Mouse (Mus musculus) gonadal fat pad, adult 2 months (tissue): ENCODE results near the gene Hmcn1. TPM values are rescaled to one million over a fixed set of nuclear protein-coding genes. Genes with fewer than 3 reads are reported as not detected.

Source experiments
- DNase-seq: peaks from one replicate; pipeline ENCODE4 v3.0.0-alpha.2; 2012; ENCODE audit warnings: low read depth
- polyA plus RNA-seq: library from polyadenylated mRNA; depleted of rRNA; stranded (reverse); fragments of >200 nt; gene quantifications from 2 replicates; pipeline ENCODE4 v1.2.3, GENCODE M21; 2012

Gene Hmcn1
- polyA plus RNA-seq, 1 experiment: 3.0 TPM

DNA sequence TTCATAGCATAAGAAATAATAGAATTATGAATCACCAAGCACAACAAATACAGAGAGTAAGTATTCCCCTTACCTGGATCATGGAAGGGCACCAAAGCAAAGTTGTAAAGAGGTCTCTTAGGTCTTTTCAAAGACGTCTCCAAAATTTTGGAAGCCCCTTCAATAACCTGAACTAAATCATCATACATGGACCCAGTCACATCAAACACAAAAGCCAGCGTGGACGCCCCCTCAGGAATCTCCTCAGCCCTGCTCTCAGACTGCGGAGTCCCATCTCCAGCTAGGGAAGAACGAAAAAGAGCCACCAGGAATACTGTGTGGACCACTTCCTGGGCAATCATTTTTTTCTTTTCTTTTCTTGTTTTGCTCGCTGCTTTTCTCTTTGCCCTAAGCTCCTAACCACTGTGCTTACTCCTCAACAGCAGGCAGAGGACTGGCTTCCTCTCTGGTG, 499 bp downstream of the Hmcn1 start:
- DNase-seq: no peak

DNA sequence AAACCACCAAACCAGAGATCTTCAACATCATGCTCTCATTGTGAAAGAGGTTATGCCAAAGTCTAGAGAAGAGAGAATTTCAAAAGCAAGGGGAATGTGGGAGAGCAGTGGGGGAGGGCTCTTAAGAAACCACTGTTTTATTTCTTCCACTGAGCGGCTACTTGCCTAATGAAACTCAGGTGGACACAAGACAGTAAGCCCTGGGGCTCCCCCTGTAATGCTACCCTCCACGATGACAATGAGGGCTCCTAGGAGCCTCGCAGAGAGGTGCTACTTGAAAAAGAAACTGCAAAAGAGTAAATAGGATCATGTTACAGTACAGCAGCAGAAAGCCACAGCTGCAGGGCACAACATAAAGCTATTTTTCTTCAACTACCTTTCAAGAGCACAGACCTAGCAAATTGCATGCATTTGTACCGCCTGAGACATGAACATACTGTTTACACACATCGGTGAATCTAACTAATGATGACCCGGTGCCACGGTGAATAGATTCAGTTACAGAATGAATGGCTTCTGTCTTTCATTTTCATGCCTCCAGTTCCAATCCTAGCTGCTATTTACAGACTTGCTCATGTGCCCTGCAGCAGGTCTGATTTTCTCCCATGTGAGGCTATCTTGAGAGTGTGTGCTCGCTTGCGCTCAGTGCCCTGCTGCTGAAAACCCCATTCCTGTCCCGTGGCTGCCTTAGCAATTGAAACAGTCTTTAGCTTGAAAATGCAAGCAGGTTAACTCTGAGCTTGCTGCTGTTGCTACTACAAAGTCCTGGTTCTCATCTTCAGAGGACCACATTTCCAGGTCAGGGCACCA, 1.3 kb downstream of the Hmcn1 start:
- no peak for DNase-seq

DNA sequence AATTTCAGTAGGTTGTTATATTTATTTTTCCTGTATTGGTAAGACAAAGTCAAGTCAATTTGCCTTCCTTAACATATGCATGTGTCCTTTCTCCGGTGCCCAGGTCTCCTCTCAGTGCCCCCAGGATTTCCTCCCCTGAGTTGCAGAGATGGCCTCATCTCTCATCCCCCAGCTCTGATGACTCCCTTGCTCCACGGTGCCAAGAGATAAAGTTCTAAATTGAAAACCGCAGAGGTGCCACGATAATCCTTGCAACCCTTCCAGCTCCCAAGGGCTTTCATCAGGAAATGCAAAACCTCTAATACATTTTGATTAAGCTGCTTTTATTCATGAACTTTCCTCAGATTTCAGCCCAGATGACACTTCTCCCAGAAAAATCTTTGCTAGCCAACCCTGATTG, 8.3 kb downstream of the Hmcn1 start:
- DNase-seq: no peak

DNA sequence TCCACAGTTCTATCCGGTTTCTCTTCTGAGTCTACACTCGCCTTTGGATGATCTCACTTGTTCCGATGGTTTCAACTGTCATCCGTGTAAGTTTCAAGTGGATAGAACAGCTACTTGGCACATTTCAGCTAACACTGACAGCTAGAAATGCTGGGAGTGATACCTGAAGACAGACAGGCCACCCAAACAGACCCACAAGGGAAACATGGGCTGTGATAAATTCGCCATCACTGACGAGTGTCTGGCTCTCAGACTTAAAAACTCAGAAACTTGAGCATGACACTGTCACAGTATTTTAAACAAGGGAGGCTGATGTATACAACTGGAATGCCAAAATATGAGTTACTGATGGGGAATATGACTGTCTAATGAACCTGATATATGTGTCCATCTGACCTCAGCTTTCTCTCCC, 9.1 kb downstream of the Hmcn1 start:
- no peak for DNase-seq

DNA sequence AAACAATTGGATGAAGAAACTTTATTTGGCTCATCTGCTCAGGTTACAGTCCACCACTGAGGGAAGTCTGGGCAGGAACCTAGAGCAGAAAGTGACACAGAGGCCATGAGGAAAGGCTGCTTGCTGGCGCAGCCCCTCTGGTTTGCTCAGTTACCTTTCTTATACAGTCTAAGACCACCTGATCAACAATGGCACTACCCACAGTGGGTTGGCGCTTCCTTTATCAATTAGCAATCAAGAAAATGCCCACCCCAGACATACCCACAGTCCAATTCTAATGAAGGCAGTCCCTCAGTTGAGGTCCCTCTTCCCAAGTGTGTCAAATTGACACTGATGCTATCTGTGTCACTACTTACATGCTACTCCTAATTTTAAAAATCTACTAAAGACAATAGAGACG, 14.6 kb downstream of the Hmcn1 start:
- no peak for DNase-seq

DNA sequence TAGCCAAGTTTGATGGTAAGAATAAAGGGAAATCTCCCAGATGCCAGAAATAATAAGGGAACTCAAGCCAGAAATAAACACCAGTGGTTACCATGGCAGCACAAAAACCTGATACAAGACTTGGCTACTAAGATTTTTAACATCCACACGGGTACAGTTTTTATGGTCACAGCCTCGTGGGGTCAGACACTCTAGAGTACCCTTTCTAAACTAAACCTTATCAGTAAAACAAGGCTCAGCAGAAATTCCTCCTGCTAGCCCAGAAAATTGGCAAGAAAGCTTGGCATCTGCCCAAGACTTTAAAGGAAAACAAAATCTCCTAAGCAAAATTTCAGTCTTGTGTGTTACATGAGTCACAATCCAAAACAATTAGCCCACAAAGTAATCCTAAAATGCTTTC, 17.0 kb downstream of the Hmcn1 start:
- no peak for DNase-seq

DNA sequence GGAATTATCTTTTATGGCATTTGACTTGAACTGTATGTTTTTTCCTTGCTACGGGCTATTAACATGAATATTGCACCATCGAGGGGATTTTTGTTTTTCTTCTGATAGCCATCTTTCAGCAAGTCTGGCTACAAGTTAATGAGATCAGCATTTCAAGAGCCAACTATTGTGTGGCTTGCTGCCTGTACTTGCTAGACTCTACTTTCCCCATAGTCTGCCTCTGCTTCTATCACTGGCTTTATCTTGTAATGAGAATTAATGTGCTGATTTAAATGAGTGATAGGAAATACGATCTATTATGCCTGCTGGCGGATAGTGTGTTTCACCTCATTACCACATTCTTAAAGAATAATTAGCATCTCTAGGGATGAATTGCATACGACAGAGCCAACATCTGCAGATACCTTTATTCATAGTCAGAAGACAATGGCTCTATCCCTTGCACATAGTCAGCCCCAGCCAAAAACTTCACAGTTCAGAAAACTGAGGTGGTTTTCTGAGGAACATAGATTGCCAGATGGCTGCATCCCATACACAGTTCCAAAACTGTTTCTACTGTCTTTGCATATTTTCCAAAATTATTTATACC, 33.7 kb downstream of the Hmcn1 start:
- peak; percentile 68 for DNase-seq

DNA sequence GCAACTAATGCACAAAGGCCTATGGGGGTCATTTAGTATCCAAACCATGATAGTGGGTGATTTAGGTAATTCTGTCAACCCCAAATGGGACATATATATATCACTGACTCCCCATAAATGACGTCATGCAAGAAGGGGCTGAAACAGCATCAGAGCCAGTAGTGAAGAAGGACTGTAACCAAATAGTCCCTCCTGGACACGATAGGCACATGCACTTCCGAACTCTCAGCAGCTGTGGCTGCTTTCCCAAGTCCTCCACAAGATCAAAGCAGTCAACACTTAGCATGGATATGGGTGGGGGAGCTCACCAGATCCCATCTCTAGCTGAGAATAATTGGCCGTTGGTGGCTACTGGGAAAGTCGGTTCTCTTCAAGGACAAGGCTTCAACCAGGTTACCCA, 42.2 kb downstream of the Hmcn1 start:
- no peak for DNase-seq

DNA sequence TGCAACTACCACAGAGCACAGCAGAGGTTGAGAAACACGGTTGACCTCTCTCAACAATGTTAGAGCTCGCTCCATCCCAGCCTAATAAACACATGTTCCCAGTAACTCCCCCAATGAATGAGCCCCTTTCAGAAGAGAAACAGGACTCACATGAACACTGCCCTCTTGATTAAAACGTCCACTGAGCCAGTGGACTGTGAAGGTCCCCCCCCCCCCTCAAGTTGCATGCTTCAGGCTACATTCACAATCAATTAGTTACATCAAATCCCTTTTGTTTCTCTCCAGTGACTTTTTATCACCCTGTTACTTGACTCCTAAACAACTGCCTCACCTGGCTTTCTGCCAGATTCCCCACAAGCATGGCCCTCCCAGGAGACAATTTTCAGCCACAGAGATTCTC, 43.2 kb downstream of the Hmcn1 start:
- DNase-seq: no peak

DNA sequence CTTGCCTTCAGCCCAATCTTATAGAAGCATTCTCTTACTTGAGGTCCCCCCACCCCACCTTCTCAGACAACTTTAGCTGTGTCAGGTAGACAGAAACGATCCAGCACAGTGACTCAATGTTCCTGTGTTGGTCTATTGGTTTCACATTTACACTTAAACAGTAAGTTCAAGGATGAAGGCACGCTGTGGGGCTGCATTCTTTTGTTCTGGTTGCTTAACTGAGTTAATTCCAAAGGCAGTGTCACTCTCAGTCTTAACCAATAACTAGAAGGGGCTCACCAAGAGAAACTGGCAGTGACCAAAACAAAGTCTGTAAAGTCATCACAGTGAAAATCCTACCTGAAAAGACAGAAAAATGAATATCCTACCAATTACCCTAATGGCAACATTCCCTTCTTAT, 44.3 kb downstream of the Hmcn1 start:
- DNase-seq: no peak

DNA sequence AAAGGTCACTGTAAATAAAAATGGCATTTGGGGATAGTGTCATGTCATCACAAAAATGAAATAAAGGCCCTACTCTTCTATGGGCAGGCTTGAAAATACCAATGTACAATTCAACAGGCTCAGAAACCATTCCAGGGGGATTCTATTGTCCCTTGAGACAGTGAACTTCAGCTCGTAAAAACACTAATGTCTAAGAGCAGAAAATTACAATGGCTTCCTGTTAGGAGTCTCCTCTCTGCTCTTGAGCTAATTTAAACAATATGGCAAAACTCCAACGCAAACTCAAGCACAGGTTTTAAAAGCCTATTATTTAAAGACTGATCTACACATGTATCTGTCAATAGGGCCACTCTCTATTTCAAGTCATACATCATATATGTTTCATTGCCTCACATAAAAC, 49.6 kb downstream of the Hmcn1 start:
- no peak for DNase-seq

DNA sequence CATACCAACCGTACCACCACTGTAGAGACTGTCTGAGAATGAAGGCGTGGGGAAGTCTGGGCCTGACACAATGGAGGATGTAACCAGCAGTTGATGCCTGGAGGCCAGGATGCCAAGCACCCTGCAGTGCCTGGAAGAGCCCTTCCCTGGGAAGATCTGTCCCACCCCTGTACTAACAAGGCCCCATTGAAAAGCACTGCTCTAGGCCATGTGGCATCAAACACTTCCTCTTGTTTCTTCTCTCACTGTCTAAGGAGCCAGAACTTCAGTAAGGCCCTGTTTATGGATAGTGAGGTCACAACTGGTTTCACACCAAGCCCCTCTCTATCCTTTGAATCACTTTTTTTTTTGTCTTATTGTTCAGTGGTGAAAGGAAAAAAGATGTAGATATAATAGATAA, 51.1 kb downstream of the Hmcn1 start:
- DNase-seq: no peak

DNA sequence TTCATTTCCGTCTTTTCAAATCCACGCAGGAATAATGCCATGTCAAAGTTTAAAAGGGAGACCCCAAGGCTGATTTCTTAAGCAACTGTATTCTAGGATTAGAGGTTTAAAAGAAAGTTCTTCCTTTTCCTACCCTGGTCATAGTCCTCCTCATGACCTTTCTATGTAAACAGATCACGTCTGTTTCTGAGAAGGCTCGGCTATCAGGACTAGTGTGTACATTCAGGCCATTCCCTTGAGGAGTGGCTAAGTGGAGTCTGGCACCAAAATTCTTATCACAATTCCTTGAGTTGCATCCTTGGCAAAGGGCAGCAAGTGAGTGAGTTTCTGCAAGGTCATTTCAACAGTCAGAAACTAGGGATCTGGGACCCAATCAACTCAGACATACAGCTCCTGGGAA, 56.4 kb downstream of the Hmcn1 start:
- DNase-seq: no peak

DNA sequence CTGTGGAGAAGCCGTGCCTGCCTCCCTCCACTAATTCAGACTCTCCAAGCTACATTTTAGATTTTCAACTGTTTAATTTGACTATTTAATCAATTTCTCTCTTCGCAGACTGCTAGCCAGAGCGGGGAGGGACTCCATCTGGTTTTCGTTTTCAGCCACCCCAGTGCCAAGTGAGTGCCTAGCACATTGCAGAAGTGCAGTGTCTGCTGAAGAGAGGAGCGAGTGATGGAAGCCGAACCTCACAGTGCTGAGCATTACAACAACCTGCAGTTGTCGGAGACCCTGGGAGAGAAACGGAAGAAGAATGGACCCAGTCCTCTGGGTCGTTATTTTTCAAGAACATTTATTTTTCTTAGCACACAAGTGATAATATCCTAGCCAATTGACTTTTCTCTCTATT, 59.6 kb downstream of the Hmcn1 start:
- no peak for DNase-seq

DNA sequence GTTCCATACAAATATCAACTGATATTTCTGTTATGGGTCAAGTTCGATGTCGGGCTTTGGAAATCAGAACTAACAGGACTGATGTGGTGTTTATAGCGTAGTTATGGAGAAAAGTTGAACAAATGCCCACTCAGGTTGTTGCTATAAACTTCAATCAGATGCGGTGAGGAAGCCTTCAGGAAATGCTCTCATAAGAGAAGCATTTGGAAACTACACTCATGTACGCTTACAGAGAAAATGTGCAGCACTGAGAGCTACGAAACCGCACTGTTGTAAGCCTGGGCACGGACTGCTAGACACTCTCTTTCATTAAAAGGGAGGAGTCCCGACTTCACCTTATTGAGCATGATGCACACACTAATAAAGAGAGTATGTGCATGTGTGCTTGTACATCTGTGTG, 72.4 kb downstream of the Hmcn1 start:
- no peak for DNase-seq

DNA sequence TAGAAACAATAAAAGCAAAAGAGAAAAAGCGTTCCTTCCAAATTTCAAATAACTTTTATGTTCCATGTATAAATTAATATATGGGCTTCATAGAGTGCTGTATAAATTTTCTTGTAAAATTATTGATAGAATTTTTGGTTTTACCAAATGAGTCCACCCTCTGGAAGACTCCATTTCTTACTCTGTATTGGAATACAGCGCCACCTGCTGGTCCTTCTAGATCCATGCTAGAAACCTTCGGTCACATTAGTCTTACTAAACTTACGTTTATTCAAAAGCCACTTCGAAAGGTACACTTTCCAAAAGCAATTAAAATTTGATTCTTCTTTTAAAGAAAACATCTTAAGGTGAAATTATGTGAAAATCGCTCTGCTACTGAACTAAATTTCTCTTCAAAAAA, 73.0 kb downstream of the Hmcn1 start:
- no peak for DNase-seq

DNA sequence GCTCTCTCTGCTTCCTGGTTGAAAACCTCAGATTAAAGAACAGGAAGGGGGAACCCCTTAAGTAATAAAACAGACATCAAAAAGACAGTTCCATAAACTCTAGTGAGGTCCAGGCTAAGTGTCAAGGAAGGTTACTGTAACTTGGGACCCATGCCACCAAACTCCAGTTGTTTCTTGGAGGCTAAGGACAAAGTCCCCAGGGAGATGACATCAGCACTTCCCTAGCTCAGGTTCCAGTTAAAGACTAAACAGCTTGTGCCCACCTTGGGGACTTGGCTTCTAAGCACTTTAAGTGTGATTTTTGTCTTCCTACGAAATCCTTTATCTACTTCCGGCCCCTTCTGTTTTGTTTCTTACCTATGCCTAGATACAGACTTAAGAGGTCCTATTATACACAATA, 78.3 kb downstream of the Hmcn1 start:
- no peak for DNase-seq

DNA sequence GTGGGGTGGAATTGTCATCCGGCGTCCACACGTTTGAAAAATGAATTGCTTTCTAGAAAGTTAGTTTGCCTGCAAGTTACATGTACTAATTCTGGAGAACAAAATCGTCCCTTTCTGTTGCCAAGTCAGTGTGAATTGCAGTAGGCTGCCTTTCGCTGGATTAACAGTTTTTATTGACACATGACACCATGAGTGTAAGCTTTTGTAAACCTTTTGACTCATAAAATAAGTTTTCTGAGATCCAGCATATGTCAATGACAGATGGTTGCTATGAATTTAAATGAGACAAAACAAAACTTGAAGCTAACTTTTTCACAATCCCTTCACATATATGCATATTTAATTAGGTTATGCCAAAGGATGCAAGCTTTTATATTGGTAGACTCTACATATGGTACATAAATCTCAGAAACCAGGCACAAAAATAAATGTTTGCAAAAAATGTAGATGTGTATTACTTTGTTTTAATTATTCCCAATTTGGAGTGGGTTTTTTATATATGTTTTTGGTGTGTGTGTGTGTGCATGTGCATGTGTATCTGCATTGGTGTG, 79.6 kb downstream of the Hmcn1 start:
- DNase-seq: no peak

DNA sequence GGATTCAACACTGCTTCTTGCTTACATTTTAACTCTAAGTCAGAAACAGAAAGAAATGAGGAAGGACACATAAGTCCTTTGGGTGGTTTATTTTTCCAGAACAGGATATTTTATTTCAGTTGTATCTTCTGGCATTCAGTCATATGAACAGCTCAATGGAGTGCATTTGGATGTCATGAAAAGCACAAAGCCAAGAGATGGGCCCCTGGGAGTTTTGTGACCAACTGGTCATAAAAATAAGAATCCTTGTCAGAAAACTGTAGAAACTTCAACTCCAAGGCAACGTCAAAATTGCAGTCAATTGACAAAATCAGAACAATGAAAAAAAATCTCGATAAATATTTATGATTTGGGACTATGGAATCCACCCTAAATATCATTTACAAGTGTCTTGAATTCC, 83.6 kb downstream of the Hmcn1 start:
- no peak for DNase-seq

DNA sequence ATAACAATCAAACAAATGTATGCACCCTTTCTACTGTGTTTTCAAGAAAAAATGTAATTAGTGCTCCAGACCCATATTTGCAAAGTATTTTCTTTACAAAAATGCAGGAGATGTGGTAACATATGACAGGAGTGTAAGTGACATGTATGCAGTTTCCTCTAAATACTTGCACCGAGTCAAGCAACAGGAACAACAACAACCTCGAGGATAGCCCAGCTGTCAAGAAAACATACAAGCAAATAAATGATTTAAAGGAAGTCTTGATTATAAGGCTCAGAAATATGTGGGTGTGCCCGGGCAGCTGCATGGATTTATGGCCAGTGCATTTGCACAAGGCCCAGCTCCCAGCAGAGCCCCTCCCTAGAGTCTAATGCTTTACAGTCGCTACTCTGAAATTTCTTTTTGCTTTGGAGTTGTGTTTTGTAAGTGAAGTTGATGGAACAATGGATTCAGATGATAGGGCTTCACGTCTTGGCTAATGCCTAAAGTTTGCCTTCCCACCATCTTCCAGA, 99.5 kb downstream of the Hmcn1 start:
- no peak for DNase-seq

DNA sequence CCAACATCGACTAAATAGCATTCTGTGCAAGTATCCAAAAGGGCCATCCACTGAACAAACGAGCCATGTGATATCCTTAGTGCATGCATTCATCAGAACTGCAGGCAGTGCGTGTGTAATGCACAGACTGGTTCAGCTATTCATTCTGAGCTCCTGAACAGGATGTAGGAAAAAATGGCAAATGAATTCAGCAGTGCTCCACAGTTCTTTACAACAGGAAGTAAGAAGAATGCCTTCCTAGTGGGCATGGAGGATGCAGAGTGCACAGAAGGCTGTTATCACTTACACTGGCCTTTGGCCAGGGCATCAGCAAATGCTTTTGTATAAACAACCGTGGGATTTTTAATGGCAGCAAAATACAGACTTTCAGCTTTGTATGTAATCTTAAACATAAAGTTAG, 103.2 kb downstream of the Hmcn1 start:
- DNase-seq: no peak

DNA sequence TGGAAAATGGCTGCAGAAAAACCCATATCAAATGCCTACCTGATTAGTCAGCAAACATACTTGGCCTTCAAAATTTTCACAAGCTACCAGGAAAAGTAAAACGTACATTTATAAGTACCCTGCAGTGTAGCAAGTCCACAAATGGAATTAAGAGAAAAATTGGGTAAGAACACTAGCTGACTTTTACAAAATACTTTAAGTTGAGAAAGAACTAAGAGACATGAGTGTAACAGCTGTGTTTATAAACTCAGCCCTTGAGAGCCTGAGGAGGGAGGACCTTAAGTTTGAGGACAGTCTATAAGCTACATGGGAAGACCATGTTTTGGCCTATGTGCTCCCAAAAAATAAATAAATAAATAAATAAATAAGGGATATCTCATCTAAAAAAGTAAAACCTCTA, 107.0 kb downstream of the Hmcn1 start:
- no peak for DNase-seq

DNA sequence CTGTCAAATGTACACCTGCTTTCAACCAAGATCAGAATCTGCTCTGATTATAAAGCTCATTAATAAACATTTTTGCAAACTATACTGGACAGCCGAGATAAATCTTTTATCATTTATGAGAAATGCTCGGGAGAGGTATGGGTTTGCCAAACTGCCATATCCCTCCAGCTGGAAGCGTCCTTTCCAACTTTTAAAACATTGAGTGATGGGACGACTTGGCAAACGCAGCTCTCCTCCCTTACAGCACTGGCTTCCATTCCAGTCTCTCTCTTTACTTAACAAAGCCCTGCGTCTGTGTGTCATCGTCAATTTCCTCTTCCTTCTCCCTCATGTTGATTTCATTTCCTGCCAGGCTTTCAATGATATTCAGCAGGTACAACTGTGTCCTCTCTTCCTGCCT, 114.8 kb downstream of the Hmcn1 start:
- DNase-seq: no peak
